Mouse (Mus musculus): Measurements from ENCODE around the gene Sorl1.

Gene Sorl1

DNA sequence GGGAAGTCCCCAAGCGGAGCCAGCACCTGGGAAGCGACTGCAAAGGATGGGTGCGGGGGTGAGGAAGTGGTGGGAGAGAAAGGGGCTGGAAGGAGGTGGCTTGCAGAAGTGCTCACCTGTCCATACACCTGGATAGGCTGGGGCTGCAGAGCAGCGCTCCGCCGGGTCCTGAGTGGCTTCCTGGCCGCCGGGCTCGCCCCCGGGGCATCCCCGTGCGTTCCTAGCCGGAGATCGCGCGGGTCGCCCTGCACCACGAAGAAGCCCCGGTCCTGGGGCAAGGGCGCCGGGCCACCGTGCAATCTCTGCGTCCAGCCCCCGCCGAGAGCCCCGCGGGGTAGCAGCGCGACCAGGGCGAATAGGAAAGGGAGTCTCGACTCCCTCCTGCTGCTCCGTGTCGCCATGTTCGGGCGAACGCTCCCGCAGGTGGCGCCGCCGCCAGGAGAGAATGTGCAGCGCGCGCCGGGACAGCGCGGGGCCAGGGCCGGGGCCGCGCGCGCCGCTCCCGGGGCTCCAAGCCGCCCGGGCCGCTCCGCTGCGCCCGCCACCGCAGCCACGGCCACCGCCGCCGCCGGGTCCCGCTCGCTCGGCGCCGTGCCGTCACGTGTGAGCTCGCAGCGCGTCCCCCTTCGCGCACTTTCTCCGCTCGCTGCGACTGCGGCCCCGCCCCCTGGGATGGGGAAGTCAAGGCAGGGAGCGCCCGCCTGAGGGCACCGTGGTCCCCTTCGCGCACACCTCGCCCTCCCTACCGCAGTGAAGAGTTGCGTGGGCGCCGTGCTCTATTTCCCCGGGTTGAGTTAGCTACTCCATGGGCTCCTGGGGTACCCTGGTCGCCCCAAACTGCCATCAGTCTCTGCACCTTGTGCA, at the start of gene Sorl1:
Gene Sorl1, minus strand, starts transcription at position 585 of the 864 bp plus-strand sequence.
- DNase-seq (ENCODE audit: low read depth, low spot score) = no peak

DNA sequence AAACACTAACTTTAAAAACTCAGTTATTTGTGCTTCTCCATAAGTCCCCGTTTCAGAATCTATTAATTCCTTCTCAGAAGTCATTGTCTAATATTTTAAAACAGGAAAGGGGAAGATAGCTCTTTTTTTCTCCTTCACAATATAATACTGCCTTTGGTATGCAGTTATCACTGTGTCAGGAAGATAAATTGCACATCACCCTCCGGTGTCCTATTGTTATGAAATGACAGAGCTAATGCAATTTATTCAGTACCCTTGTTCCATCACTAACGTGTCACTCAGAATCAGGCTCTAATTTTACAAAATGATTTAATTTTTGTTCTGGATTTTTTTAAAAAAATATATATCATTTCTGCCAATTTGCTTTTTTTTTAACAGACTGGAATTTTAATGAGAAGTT, 49.7 kb upstream of the Sorl1 start:
- DNase-seq (ENCODE audit: low read depth, low spot score) = no peak

DNA sequence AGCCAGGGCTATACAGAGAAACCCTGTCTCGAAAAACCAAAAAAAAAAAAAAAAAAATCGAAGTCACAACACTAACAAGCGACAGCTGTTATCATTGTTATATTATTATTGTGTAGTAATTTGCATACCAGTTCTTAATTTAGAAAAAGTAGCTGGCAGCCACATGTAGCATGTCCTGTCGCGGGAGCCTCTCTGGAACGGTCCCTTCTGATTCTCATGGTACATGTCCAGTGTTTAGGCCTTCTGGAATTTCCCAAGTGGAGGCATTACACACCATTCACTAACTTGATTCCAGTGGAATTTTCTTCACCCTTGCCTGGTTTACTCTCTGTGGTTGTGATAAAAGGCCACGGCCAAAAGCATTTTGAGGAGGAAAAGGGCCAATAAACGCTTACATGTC, 45.4 kb upstream of the Sorl1 start:
- DNase-seq (ENCODE audit: low read depth, low spot score) = no peak

DNA sequence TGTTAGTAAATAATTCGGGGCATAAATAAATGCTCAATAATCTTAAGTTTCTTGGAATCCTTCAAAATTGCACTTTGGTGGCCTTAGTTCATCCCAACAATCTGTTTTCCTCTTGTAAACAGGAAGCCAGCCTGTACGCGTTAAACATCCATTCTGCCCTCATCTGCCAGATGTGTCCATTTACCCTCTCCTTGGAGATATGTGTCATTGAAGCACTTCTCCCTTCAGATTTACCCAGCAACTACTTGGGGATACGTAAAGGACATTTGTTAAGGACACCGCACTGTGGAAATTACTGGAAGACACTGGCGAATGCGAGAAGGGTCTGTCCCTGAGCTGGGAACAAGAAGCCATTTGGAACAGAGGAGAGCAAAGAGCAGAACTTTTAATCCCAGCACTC, 44.9 kb upstream of the Sorl1 start:
- no peak for DNase-seq (ENCODE audit: low read depth, low spot score)

DNA sequence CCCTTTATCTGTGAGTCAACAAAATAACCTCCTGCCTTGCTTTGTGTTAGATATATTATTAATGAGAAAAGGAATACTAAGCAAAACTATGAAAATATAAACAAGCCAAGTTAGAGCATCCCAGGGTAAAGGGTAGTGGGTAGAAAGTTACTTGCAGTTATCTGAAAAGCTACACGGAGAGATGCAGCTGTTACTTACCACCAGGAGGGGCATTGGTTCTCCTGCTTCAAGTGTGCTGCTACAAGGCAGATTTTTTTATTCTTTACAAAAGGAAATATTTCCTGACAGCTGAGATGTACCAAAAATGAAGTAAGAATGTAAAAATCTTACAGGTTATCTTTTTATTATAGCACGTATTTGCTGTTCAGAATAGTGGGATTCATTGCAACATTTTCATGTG, 40.8 kb upstream of the Sorl1 start:
- DNase-seq (ENCODE audit: low read depth, low spot score) = no peak

DNA sequence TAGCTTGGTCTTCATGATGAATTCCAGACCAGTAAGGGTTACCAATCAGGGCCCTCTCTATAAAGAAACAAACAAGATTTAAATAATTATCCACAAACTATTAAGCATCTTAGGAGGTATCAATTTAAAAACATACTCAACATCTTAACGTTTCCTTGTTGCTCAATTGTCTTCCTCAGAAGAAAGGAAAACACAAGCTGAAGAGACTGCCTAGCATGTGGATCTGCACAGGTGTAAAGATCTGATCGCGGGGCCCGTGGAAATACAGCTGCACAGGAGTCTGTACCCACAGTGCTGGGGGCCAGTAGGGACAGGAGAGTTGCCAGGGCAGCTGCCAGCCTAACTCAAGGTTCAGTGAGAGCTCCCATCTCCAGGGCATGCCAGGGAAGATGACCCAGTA, 38.9 kb upstream of the Sorl1 start:
- DNase-seq (ENCODE audit: low read depth, low spot score) = no peak

DNA sequence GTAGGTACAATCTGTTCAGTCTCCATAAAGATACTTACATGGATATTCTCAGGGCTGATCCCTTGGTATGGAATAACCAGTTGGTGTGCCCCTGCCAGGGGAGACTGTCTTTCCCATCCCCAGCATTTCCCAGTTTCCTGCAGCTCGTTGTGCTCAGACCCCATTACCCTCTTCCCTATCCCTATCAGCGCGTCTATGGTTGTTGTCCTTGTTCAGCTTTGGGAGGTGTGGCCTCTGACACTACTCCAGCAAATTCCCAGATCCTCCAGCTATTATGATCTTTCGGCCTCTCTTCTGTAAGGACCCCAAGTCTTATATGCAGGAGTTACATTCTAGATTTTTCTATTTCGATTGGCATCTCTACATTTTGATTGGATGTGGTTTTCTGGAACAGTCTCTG, 35.3 kb upstream of the Sorl1 start:
- no peak for DNase-seq (ENCODE audit: low read depth, low spot score)

DNA sequence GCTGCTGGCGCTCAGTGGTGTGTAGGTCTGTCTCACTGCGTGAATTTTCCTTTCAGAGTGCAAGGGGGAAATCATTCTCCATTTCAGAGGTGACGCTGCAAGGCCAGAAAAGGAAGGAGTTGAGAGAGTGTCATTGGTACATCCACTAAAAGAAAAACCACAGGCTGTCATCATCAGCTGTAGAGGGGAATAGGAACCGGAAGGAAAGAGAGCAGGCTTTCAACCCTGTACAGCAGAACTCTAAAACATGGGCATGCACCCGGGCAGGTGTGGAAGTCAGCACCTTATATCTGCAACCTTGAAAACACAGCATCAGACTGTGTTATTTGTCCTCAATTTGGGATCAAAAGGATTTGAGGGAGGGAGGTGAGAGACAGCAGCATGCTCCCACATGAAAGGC, 34.6 kb upstream of the Sorl1 start:
- no peak for DNase-seq (ENCODE audit: low read depth, low spot score)

DNA sequence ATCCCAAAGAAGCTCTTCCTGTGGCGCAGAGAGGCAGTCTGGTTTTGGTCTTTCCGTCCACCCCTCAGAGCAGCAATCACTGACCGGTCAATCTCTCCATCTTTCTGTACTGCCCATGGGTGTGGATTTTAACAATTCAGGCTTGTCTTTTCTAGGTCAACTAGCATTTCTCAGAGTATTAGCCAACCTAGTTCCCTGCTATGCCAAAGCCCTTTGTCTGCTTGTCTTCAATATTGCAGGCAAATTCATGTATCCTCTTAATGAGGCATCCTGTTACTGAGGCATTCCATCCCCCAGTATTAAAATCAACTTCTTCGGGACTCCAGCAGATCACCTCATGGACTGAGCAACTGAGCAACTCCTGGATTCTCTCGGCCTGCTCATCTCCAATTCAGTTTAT, 33.9 kb upstream of the Sorl1 start:
- no peak for DNase-seq (ENCODE audit: low read depth, low spot score)

DNA sequence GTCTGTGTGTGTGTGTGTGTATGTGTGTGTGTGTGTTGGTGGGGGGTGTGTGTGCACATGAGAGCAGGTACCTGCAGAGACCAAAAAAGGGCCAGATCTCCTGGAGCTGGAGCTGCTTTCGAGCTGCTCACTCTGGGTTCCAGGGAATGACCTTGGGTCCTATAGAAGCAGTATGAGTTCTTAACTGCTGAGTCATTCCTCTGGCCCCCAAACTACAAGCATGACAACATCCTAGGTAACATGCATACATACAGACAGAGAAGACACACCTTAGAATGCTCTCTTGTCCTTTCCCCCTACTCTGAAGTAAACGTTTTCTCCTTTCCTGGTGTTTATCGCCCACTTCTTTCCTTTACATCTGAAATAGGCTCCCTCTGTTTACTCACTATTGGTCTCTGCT, 32.5 kb upstream of the Sorl1 start:
- no peak for DNase-seq (ENCODE audit: low read depth, low spot score)

DNA sequence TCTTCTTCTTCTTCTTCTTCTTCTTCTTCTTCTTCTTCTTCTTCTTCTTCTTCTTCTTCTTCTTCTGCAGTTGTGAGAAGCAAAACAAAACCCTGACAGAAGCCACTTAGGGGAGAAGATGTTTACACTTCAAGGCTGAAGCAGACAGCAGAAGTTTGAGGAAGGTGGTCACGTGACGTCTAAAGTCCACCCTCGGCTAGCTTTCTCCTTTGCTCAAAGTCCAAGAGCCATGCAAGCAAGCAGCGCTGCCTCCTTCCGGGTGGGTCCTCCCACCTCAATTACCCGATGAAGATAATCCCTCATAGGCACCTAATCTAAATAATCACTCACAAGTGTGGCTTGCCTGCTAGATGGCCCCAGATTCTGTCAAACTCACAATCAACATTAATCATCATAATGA, 30.6 kb upstream of the Sorl1 start:
- no peak for DNase-seq (ENCODE audit: low read depth, low spot score)

DNA sequence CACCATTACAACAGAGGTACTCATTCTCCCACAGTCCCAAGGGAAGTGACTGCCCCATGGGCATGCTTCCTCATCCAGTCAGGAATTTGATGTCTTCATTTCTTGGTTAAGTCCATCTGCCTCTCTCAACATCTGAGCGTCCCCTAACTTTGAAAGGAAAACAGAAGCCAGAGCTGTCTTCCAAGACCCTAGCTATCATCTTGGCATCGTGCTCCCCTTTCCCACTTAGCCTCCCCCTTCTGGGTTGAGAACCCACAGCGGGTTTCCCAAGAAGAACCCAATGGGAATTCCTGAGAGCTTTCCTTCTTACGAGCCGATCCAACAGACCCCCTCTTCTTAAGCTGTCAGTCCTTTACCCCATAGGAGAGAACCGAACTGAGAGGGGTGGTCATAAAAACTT, 24.7 kb upstream of the Sorl1 start:
- DNase-seq (ENCODE audit: low read depth, low spot score) = no peak

DNA sequence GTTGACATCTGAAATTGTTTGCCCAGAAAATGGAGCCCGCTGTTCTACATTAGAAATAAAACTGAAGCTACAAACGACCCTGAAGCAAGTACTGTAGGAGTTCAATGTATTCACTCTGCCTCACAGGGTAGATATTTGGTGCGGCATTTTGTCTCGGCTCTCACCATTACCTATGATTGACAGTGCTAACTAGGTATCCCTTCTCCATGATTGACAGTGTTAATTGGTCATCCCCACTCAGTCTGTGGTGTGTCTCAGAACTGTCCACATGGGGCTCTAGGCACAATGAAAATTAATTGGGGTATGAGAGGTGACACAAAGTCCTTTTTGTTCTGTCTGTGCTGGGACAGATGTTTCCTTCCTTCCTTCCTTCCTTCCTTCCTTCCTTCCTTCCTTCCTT, 23.9 kb upstream of the Sorl1 start:
- no peak for DNase-seq (ENCODE audit: low read depth, low spot score)

DNA sequence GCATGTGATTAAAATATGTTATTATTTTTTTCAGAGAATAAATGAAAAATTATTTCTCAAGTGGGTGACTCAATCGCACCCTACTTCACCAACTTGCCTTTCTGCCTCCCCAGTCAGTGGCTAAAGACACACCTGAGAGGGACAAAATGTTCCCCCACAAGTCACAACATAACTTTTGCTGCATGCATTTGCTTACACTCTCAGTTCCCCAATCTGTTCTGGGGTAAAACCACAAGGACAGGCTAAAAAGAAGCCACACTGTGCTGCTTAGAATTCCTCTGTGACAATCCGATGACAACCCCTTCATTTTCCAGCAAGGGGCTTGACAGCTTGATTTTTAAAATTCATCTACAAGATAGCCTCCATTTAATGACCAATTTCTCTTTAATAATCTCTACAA, 22.4 kb upstream of the Sorl1 start:
- DNase-seq (ENCODE audit: low read depth, low spot score) = no peak

DNA sequence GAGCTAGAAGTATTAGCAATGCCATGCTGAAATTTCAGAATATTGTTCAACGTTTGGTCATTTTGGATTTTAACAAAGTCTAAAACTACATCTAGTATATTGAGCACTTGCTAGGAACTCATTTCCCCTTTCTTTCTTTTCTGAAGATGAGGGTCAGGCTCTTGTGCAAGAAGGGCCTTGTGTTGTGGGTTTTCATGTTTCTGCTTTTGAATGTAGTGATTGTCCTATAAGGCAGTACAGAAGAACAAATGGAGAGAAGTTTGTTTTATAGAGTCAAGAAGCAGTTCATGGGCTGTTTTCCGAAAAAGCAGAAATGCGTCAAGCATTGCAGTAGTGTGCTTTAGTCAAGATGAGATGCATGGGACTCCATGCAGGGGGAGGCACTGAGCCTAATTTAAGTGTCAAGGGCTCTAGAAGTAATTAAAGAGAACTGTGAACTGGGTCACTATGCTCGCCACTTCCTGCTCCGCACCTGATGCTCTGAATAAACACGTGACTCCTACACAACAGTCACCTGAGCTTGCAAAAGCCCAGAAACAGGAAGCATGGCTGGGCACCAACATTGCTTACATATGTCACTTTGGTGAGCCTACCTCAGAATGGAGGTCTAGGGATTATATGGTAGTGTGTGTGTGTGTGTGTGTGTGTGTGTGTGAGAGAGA, 17.6 kb upstream of the Sorl1 start:
- DNase-seq (ENCODE audit: low read depth, low spot score) = no peak

DNA sequence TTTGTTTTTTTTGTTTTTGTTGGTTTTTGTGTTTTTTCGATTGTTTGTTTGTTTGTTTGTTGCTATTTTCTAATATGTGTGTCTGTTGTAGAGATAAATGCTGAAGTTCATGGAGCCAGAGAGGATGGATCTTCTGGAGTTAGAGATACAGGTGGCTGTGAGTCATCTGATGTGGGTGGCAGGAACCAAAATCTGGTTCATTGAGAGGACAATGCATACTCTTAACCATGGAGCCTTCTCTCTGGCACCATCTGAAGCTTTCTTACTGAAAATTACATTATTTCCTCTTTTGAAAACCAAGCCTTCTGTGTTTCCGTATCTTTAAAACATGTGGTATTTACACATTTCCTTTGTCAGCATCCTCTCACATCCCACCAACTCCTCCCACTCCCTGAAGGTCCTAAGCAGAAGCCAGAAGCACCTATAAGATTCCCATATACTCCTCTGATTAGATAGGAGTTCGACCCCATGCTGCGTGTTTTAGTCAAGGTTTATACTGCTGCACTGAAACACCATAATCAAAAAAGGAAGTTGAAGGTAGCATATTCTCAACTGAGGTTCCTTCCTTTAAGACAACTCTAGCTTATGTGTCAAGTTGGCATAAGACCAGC, 14.3 kb upstream of the Sorl1 start:
- DNase-seq (ENCODE audit: low read depth, low spot score) = no peak

DNA sequence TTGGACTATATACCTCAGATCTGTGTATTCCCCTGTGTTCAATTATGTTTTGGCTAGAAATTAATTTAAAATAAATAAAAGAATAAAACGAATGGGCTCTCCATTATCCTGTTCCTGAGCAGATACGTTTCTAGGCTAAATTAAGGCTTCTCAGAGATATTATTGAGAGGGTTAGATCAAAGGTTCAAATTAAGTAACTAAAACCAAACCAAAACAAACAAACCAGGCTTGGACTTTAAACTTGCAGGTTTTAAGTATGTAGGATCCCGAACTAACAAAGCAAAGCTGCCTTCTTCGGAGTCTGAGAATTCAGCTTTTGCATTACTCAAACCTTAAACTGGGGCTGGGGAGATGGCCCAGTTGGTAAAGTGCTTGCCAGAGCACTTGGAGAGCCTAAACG, 13.5 kb upstream of the Sorl1 start:
- no peak for DNase-seq (ENCODE audit: low read depth, low spot score)

DNA sequence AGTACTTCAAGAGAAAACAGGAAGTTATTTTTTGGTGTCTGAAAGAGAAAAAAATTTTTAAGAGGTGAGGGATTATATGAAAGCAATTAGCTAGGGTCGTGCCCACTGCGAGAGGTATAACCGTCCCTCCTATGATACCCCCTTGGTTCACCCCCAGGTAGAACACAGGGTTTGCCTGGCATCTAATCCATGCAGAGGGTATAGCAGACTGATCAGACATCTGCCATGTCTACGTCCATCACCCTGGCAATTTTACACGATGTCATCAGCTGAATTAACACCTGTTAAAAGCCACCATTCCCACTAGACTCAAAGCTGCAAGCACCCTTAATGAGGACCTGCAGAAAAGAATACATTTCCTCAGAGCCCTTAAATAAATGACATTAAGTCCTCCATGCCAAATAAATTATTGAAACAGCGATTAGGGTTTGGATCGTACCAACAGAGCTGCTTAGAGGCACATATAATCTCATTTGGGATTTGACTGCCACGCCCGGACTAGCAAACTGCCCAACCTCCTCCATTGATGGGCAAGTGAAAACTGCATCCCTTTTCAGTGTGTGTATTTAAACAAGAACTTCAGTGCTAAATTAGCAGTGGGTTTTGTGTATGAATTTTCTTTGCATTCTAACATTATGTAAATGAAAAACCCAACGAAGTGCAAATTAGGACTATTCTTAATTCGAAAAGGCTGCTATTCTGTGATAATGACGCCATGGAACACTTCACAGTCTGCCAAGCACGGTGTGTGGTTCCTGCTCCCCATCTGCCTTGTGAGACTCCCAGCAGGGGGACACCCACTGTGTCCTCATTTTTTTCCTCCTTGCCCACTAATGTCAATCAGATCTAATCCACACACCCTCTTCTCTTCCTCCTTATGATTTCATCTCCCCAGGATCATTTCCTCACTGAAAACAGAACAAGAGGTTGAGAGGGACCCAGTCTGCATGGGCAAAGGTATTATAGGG, 7.0 kb upstream of the Sorl1 start:
- no peak for DNase-seq (ENCODE audit: low read depth, low spot score)

DNA sequence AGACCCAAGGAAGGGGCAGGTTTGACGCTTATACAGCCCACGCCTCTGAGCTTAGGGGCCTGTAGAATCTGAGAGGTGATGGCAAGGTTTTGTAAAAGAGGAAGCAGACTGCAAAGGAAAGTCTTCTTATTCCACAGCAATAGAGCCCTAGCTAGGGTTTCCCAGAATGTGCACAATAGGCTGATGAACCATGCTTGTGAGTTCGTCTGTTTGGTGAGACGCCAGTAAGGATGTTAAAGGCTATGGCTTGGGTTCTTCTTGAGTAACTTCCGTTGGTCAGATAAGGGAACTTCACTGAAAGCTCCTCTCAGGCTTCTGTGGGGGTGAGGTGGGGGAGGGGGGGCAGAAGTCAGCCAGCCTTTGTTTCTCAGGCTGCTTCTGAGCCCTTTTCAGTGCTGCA, 3.9 kb upstream of the Sorl1 start:
- no peak for DNase-seq (ENCODE audit: low read depth, low spot score)

DNA sequence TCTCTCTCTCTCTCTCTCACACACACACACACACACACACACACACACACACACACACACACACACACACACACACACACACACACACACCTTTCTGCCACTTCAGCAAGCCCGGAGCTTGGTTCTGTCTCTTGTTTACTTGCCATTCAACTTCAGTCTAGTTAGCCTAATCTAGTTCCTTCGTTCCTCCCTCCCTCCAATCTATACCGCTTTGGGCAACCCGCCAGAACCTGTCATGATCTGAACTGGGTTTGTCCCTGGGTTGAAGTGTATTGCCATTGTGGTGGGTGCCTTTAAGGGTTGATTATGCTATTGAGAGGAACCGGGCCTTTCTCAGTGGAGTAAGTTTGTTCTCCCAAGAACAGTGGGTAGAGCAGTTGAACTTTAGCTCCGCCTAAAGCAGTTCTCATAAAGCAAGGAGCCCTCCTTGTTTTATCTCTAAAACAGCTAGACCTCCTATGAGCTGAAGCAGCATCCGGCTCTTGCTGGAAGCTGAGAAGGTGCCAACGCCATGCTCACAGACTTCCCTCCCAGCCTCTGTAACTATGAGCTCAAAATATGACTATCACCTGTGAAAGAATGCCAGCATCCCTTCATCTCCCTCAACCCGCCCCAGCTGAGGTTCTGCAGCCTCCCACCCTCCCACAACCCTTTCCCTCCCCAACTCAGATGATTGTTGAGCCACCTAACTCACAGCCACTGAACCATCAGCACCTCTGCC, 1.3 kb upstream of the Sorl1 start:
- no peak for DNase-seq (ENCODE audit: low read depth, low spot score)

DNA sequence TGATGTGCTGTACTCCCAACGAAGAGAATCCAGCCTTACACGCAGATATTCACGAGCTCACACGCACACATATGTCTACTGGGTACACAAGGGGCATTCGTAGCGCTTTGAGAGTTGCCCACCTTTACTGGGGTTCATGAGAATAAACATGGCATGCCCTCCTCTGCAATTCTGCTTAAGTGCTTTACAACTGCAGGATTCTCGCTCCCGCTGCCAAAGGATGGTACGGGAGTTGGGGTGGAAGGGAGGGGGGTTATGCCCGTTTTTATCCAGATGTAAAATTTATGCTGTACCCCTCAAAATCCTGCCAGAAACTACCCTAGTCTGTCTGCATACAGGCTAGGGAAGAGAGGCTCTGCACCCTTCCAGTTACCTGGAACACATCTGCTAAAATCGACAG, 893 bp downstream of the Sorl1 start:
- DNase-seq (ENCODE audit: low read depth, low spot score) = no peak
